Mouse (Mus musculus) brain, embryonic 14.5 days (tissue): ENCODE results near the gene Dhcr7.

Source experiments
- CTCF ChIP-seq: fragments of 200-500 bp; IDR thresholded peaks from 2 replicates; pipeline ENCODE4 v1.5.1; 2012; ENCODE audit warnings: inconsistent platforms, mild to moderate bottlenecking, moderate library complexity, borderline replicate concordance; ENCODE audit not compliant: insufficient read depth, insufficient read length; ENCODE audit errors: extremely low read depth
- POLR2A ChIP-seq: fragments of 200-500 bp; IDR thresholded peaks from 2 replicates; pipeline ENCODE4 v1.6.1; 2012; ENCODE audit warnings: mild to moderate bottlenecking, inconsistent platforms, borderline replicate concordance; ENCODE audit not compliant: poor library complexity, insufficient read depth, insufficient read length, severe bottlenecking; ENCODE audit errors: extremely low read depth

DNA sequence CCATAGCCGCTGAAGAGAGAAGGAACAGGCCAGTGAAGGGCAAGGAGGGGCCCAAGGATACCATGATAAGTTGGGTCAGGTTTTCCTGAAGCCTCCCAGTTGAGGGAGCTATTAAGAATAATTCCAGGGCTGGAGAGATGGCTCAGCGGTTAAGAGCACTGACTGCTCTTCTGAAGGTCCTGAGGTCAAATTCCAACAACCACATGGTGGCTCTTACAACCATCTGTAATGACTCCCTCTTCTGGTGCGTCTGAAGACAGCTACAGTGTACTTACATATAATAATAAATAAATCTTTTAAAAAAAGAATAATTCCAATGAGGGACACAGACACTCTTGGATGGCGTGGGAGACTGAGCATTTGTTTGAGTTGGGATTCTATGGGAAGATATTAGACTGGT is 3.7 kb upstream of the Dhcr7 start:
- TF ChIP-seq CTCF (no peak), POLR2A (no peak)
